ENCODE assay signal across 9 mouse cellular contexts in genomic region chr14:120355742-120356440, GRCm38 (mm10).
DNase-seq lines count a peak whose midpoint lies in the region; ATAC-seq lines count a peak whose summit lies in the region.
"Had no signal": no experiment of that assay in that cellular context is flagged by ENCODE, and none has a peak within 500 bp of the region (broad histone marks: within the 10 kb centered on the region; RNA-seq: fewer than 3 reads in every experiment).

No protein-coding gene starts in this region.

- H3K4me2 ChIP-seq in liver, embryonic 11.5 days: no peak overlapping the region
- no peak overlapping the region for H3K4me2 ChIP-seq in forebrain, embryonic 16.5 days (ENCODE audit: low read length)
- no peak overlapping the region for H3K4me2 ChIP-seq in kidney, embryonic 15.5 days
- H3K4me2 ChIP-seq in midbrain, embryonic 16.5 days (ENCODE audit: low read length): no peak overlapping the region

- no peak overlapping the region for H3K4me3 ChIP-seq in liver, embryonic 11.5 days (ENCODE audit: low read depth, low read length)
- H3K4me3 ChIP-seq in forebrain, embryonic 16.5 days (replicated peaks; ENCODE audit: low read length): no peak overlapping the region
- H3K4me3 ChIP-seq in kidney, embryonic 15.5 days (replicated peaks): no peak overlapping the region
- no peak overlapping the region for H3K4me3 ChIP-seq in midbrain, embryonic 16.5 days (ENCODE audit: low read depth, low read length)

- no peak for DNase-seq in liver, embryonic 11.5 days (ENCODE audit: low spot score)
- no peak for DNase-seq in liver
- no peak for DNase-seq in thymus, postnatal 14 days
- DNase-seq in spleen, adult 18-20 months: no peak
- no peak for DNase-seq in thymus, postnatal 36 days

- ATAC-seq in liver, embryonic 11.5 days (replicated peaks; ENCODE audit: low FRiP score): no peak
- ATAC-seq in forebrain, embryonic 16.5 days: peak; percentile 35
- peak; percentile 23; the same call in 1 of the 2 replicates for ATAC-seq in kidney, embryonic 15.5 days (replicated peaks; ENCODE audit: low FRiP score)
- ATAC-seq in midbrain, embryonic 16.5 days: 0 out of 2 replicates have a peak, but pooled peaks have one; percentile 17

- H3K27ac ChIP-seq in liver, embryonic 11.5 days (ENCODE audit: low read depth, low read length): peak overlapping the region; percentile 68; the same call in 1 of the 2 replicates
- no peak overlapping the region for H3K27ac ChIP-seq in forebrain, embryonic 16.5 days (ENCODE audit: low read length)
- H3K27ac ChIP-seq in kidney, embryonic 15.5 days: peak overlapping the region; percentile 87
- H3K27ac ChIP-seq in midbrain, embryonic 16.5 days (ENCODE audit: low read length): peak overlapping the region; percentile 52; the same call in 1 of the 2 replicates

- peaks cover 16% of the 10 kb centered on the region for H3K4me1 ChIP-seq in liver, embryonic 11.5 days (replicated peaks; ENCODE audit: control insufficient read depth, insufficient read depth, low read length)
- H3K4me1 ChIP-seq in forebrain, embryonic 16.5 days (replicated peaks; ENCODE audit: control insufficient read depth, insufficient read depth, low read length): peaks cover 8% of the 10 kb centered on the region
- H3K4me1 ChIP-seq in kidney, embryonic 15.5 days: peaks cover 44% of the 10 kb centered on the region
- H3K4me1 ChIP-seq in midbrain, embryonic 16.5 days (ENCODE audit: control insufficient read depth, insufficient read depth, low read length): peaks cover 19% of the 10 kb centered on the region

- no peaks in the 10 kb centered on the region for H3K9me3 ChIP-seq in liver, embryonic 11.5 days (ENCODE audit: control insufficient read depth, low read length)
- H3K9me3 ChIP-seq in forebrain, embryonic 16.5 days (ENCODE audit: control insufficient read depth, low read length): no peaks in the 10 kb centered on the region
- H3K9me3 ChIP-seq in kidney, embryonic 15.5 days (replicated peaks): no peaks in the 10 kb centered on the region
- no peaks in the 10 kb centered on the region for H3K9me3 ChIP-seq in midbrain, embryonic 16.5 days (replicated peaks; ENCODE audit: control insufficient read depth, low read length, poor library complexity, severe bottlenecking)

- no peaks in the 10 kb centered on the region for H3K36me3 ChIP-seq in liver, embryonic 11.5 days (ENCODE audit: control insufficient read depth, insufficient read depth, low read length)
- no peaks in the 10 kb centered on the region for H3K36me3 ChIP-seq in forebrain, embryonic 16.5 days (ENCODE audit: control insufficient read depth, insufficient read depth)
- peaks cover 9% of the 10 kb centered on the region; the same call in 1 of the 2 replicates for H3K36me3 ChIP-seq in kidney, embryonic 15.5 days
- no peaks in the 10 kb centered on the region for H3K36me3 ChIP-seq in midbrain, embryonic 16.5 days (ENCODE audit: control insufficient read depth, insufficient read depth, low read length)

- no peaks in the 10 kb centered on the region for H3K27me3 ChIP-seq in liver, embryonic 11.5 days (replicated peaks; ENCODE audit: control insufficient read depth, insufficient read depth, low read length)
- no peaks in the 10 kb centered on the region for H3K27me3 ChIP-seq in forebrain, embryonic 16.5 days (replicated peaks; ENCODE audit: control insufficient read depth, insufficient read depth, low read length)
- H3K27me3 ChIP-seq in kidney, embryonic 15.5 days: no peaks in the 10 kb centered on the region
- no peaks in the 10 kb centered on the region for H3K27me3 ChIP-seq in midbrain, embryonic 16.5 days (ENCODE audit: control insufficient read depth, insufficient read depth, low read depth, low read length)
- H3K27me3 ChIP-seq: Patski had no signal

- no peak overlapping the region for H3K9ac ChIP-seq in liver, embryonic 11.5 days (ENCODE audit: low read depth, low read length)
- H3K9ac ChIP-seq in forebrain, embryonic 16.5 days (replicated peaks; ENCODE audit: low read depth, low read length): no peak overlapping the region
- no peak overlapping the region for H3K9ac ChIP-seq in kidney, embryonic 15.5 days
- no peak overlapping the region for H3K9ac ChIP-seq in midbrain, embryonic 16.5 days (ENCODE audit: low read depth, low read length)

- 82% methylated on average over 10 of the region's 10 CpGs for WGBS in liver, embryonic 11.5 days
- WGBS in forebrain, embryonic 16.5 days: 68% methylated on average over 10 of the region's 10 CpGs
- WGBS in kidney, embryonic 15.5 days: 66% methylated on average over 10 of the region's 10 CpGs
- WGBS in midbrain, embryonic 16.5 days: 73% methylated on average over 10 of the region's 10 CpGs
